Mouse (Mus musculus) small intestine, adult 2 months (tissue): ENCODE results near the gene Gabrb3. TPM values are rescaled to one million over a fixed set of nuclear protein-coding genes. Genes with fewer than 3 reads are reported as not detected.

Experiments
- H3K27ac ChIP-seq: fragments of 200-500 bp; 2 replicates; pipeline ENCODE4 v1.5.1; 2012; ENCODE audit warnings: low read depth, low read length, control low read depth, inconsistent platforms; ENCODE audit not compliant: insufficient read depth
- H3K27me3 ChIP-seq: fragments of 200-500 bp; 2 replicates; pipeline ENCODE4 v1.6.1; 2012; ENCODE audit warnings: mild to moderate bottlenecking, moderate library complexity, low read length, inconsistent platforms; ENCODE audit not compliant: control insufficient read depth, insufficient read depth
- H3K36me3 ChIP-seq: fragments of 200-500 bp; 2 replicates; pipeline ENCODE4 v1.6.1; 2012; ENCODE audit warnings: mild to moderate bottlenecking, low read length, control low read depth, inconsistent platforms; ENCODE audit not compliant: control insufficient read depth, insufficient read depth
- H3K4me1 ChIP-seq: fragments of 200-500 bp; 2 replicates; pipeline ENCODE4 v1.6.1; 2012; ENCODE audit warnings: low read length, inconsistent platforms, mixed read lengths; ENCODE audit not compliant: control insufficient read depth, insufficient read depth, insufficient read length
- H3K4me3 ChIP-seq: fragments of 200-500 bp; 2 replicates; pipeline ENCODE4 v1.5.1; 2012; ENCODE audit warnings: low read depth, mild to moderate bottlenecking, control low read depth, inconsistent platforms, low read length, moderate library complexity
- CTCF ChIP-seq: fragments of 200-500 bp; IDR thresholded peaks from 2 replicates; pipeline ENCODE4 v1.5.1; 2012; ENCODE audit warnings: low read depth, mild to moderate bottlenecking, control low read depth, inconsistent platforms, low read length, moderate library complexity, mixed read lengths; ENCODE audit not compliant: insufficient replicate concordance, insufficient read length; ENCODE audit errors: extremely low read depth
- POLR2A ChIP-seq: fragments of 200-500 bp; IDR thresholded peaks from 2 replicates; pipeline ENCODE4 v1.6.1; 2012; ENCODE audit warnings: low read depth, mild to moderate bottlenecking, control low read depth, inconsistent platforms, low read length, moderate library complexity
- WGBS: fragments of 180-500 bp; shearing (Covaris S2); methylation state at CpG from one replicate; pipeline ENCODE4 v1.1.7; 2018; 5-methylcytosine and 5-hydroxymethylcytosine counted together
- polyA plus RNA-seq: library from polyadenylated mRNA; depleted of rRNA; stranded (reverse); fragments of >200 nt; gene quantifications from 2 replicates; pipeline ENCODE4 v1.2.3, GENCODE M21; 2012

Gene Gabrb3
- polyA plus RNA-seq, 1 experiment, result 0.08 TPM

DNA sequence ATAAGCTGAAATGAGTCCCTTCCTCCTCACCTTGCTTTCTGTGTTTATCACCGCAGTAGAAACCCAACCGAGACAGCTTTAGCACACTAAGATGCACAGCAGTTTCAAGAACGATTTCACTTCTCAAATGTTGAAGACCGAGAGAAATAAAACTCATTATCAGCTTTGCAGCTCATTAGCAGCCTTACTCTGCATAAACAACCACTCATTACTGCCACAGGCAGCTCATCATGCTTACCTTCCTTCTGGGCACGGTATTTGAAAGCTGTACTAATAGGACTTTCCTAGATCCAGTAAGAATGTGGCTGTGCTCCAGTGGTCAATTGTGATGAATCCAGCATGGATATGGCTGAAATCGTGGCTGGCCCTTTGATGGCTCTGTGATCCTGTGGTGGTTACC is 67.4 kb downstream of the Gabrb3 start:
- 75% methylated on average over 6 of the region's 6 CpGs for WGBS
- TF ChIP-seq POLR2A (no peak), CTCF (no peak)
- H3K27ac ChIP-seq, result no peak overlapping the region
- H3K27me3 ChIP-seq, result no peaks in the 10 kb centered on the region
- H3K4me1 ChIP-seq, result no peaks in the 10 kb centered on the region
- no peaks in the 10 kb centered on the region for H3K36me3 ChIP-seq
- no peak overlapping the region for H3K4me3 ChIP-seq

DNA sequence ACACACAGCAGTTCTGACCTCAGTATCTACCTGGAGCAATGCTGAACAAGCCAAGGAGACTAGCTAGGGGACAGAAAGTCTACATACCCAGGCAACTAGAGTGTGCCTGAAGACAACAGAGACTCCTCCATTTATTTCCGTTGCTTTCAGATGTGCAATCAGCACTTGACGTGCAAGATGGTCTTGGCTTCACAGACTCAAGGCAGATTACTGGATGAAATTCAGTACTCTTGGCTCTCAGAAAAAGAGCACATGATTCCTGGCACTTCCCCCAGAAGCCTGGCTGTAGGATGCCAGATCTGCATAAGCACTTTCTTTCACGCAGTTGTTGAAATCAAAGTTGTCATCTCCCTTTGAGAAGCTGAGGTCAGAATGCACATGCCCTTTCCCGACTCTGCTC is 72.3 kb downstream of the Gabrb3 start:
- WGBS, result 71% methylated on average over 4 of the region's 4 CpGs
- Histone ChIP-seq H3K4me3 (no peak overlapping the region), H3K27ac (no peak overlapping the region), H3K36me3 (no peaks in the 10 kb centered on the region), H3K4me1 (no peaks in the 10 kb centered on the region), H3K27me3 (no peaks in the 10 kb centered on the region)
- no peak for TF ChIP-seq POLR2A
- TF ChIP-seq CTCF, result no peak

DNA sequence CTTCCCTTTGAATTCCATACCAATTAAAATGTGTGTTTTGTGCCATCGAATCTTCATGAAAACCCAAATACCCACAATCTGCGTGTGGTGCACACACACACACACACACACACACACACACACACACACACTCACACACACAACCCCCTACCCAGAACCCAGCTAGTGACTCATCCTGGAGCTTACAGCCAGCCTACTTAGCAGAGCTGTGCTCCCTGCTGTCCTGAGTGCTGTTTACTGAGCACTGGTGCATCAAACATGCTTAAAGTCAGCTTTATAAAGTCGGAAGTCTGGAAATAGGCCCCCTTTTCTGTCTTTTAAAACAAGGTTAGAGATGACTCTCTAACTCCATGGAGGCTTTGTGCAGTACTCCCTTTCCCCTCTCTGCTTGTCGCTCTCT is 83.3 kb downstream of the Gabrb3 start:
- TF ChIP-seq CTCF (no peak), POLR2A (no peak)
- 76% methylated on average over 4 of the region's 4 CpGs for WGBS
- no peaks in the 10 kb centered on the region for H3K4me1 ChIP-seq
- no peak overlapping the region for H3K27ac ChIP-seq
- no peak overlapping the region for H3K4me3 ChIP-seq
- no peaks in the 10 kb centered on the region for H3K36me3 ChIP-seq
- H3K27me3 ChIP-seq, result no peaks in the 10 kb centered on the region

DNA sequence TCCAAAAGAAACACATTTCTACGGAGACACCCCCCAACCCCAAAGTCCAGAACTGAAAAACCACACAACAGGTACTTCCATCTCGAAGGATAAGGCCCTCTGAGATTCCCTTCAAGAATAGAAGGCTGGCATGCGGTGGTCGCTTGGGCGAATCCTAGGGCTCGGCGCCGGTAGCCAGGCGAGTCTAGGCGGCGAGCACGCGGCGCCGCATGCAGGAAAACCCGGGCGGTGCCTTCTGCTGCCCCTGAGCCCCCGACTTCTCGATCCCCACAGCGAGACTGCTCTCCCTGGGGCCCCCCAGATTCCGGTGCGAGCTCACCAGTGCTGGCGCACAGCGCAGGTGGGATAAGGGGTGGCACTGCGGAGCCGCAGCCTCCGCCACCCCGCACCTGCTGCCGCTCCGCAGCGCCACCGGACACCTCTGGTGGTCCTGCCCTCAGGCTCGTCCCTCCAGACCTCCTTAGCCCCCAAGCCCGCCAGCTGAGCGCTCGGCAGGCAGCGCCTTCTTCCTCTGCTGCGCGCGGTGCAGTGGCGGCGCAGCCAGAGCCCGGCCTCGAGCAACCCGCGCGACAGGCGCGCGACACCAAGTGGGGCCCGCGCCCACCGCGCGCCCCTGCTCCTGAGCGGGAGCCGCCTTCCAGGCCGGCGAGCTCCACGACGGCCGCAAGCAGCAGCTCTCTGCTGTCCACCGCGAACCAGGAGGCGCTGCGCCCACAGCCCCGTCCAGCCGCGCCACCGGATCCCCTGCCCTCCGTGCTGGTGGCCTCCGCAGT is 89.6 kb downstream of the Gabrb3 start:
- no peaks in the 10 kb centered on the region for H3K36me3 ChIP-seq
- no peak overlapping the region for H3K4me3 ChIP-seq
- no peaks in the 10 kb centered on the region for H3K4me1 ChIP-seq
- WGBS, result 5% methylated on average over 72 of the region's 72 CpGs
- H3K27ac ChIP-seq, result no peak overlapping the region
- no peaks in the 10 kb centered on the region; the same call in 1 of the 2 replicates for H3K27me3 ChIP-seq
- TF ChIP-seq POLR2A, result no peak
- no peak for TF ChIP-seq CTCF

DNA sequence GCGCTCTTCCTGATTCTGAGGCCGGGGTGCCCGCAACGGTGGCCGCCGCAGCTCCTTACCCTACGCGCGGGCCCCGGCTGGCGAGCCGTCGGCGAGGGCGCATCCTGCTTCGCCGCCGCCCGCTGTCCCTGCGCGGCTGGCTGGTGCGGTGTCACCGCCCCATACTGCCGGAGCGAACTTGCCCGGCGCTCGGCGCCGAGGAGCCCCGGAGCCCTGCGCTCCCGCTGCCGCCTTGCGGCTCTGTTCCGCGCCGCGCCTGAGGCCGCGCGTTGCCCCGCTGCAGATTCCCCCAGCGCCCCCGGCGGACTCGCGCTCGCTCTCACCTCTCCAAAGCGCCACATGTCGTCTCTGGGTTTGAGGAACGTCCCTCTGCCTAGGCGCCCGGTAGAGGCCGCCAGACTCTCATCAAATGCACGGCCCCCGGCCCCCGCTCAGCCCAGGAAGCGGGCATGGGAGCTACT is 90.2 kb downstream of the Gabrb3 start, which contains the start of gene Gabra5:
TSS of gene Gabra5 (minus strand) at position 379 of the 461 bp plus-strand sequence.
- Histone ChIP-seq H3K36me3 (no peaks in the 10 kb centered on the region), H3K4me3 (no peak within 1 kb of the TSS), H3K4me1 (no peaks in the 10 kb centered on the region), H3K27me3 (no peaks in the 10 kb centered on the region; the same call in 1 of the 2 replicates), H3K27ac (no peak within 1 kb of the TSS)
- 4% methylated on average over 59 of the region's 59 CpGs for WGBS
- TF ChIP-seq CTCF, result no peak
- no peak for TF ChIP-seq POLR2A

DNA sequence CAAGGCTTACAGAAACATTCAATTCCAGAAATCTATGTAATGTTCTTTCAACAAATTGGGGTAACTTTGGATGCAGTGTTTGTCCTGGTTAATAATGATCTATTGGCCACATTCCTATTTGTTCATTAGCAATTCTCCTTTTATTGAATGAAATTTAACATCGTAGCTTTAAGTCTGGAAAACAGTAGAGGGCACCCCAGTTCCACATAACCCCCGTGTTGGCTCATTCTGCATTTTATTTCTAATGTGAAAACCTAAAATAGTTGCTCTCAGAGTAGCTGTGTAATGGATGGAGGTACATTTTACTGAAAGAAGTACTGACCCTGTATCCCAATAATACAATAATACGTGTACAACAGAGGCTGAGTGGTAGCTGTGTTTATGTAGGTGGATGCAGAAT is 93.5 kb downstream of the Gabrb3 start:
- WGBS, result 26% methylated on average over 3 of the region's 3 CpGs
- Histone ChIP-seq H3K27me3 (no peaks in the 10 kb centered on the region; the same call in 1 of the 2 replicates), H3K36me3 (no peaks in the 10 kb centered on the region), H3K4me1 (no peaks in the 10 kb centered on the region), H3K4me3 (no peak overlapping the region), H3K27ac (no peak overlapping the region)
- TF ChIP-seq CTCF, result no peak
- TF ChIP-seq POLR2A, result no peak

DNA sequence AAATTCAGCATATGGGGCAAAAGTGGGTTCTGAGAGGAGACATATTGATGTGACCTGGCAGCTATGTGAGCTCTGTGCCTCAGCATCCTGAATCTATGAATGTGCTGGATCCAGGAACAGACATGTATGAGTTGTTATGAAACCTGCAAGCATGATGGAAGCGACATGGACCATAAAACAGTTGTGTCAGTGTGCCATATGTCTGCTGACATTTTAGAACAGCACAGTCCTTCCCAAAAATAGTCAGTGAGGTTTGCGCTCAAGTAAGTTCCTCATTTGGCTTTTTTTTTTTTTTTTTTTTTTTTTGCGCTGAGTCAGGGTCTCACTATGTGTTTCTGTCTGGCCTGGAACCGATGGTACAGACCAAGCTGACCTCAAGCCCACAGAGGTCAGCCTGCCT is 110.0 kb downstream of the Gabrb3 start:
- Histone ChIP-seq H3K4me1 (no peaks in the 10 kb centered on the region), H3K27me3 (no peaks in the 10 kb centered on the region)
- no peak for TF ChIP-seq POLR2A
- no peak for TF ChIP-seq CTCF

More for the DNA sequence above, 110.0 kb downstream of the Gabrb3 start:
- Histone ChIP-seq H3K27ac (no peak overlapping the region), H3K4me3 (no peak overlapping the region), H3K36me3 (no peaks in the 10 kb centered on the region)
- WGBS, result 81% methylated on average over 4 of the region's 4 CpGs
